Mouse (Mus musculus) myocyte (in vitro differentiated cells): ENCODE measurements at regions not wholly inside any gene's neighbourhood (a gene's known extent, or its start where the extent isn't known, plus 50 kb on each side); places are given as distances from the start of the nearest gene placed in this dataset.

Experiments
- E2F4 ChIP-seq: IDR thresholded peaks from one replicate; pipeline ENCODE4 v1.6.1; 2011; ENCODE audit warnings: mild to moderate bottlenecking, control low read depth, moderate library complexity; ENCODE audit not compliant: insufficient read depth
- MAX ChIP-seq: IDR thresholded peaks from one replicate; pipeline ENCODE4 v1.6.1; 2011; ENCODE audit warnings: low read depth, mild to moderate bottlenecking, control low read depth
- MYOD1 ChIP-seq, 3 experiments: IDR thresholded peaks; one replicate each; pipeline ENCODE4 v1.6.1; 2011; ENCODE audit warnings: control low read depth in 2 of 3, low read depth in 2 of 3, mild to moderate bottlenecking in 2 of 3, moderate library complexity in 1 of 3; ENCODE audit not compliant: insufficient read length in 2 of 3, control insufficient read depth in 1 of 3
- MYOG ChIP-seq, 3 experiments: IDR thresholded peaks; one replicate each; pipeline ENCODE4 v1.6.1; 2011; ENCODE audit warnings: control low read depth in 2 of 3, low read depth in 2 of 3, mild to moderate bottlenecking in 2 of 3; ENCODE audit not compliant: insufficient read length in 2 of 3, control insufficient read depth in 1 of 3, insufficient read depth in 1 of 3
- POLR2A ChIP-seq: IDR thresholded peaks from one replicate; pipeline ENCODE4 v1.6.1; 2011; ENCODE audit warnings: low read depth, mild to moderate bottlenecking, control low read depth, moderate library complexity; ENCODE audit not compliant: insufficient read length
- POLR2AphosphoS2 ChIP-seq: IDR thresholded peaks from one replicate; pipeline ENCODE4 v1.6.1; 2011; ENCODE audit warnings: low read depth, control low read depth; ENCODE audit not compliant: insufficient read length
- SRF ChIP-seq: IDR thresholded peaks from one replicate; pipeline ENCODE4 v1.6.1; 2011; ENCODE audit warnings: low read depth; ENCODE audit not compliant: control insufficient read depth, insufficient read length

GRCm38 (mm10) chr19:26134385-26134784 lies 462.2 kb downstream of the Dmrt2 start:
- TF ChIP-seq SRF, result no peak
- TF ChIP-seq POLR2A, result no peak
- TF ChIP-seq MAX, result no peak
- TF ChIP-seq E2F4, result no peak
- TF ChIP-seq MYOD1 (IDR thresholded peaks at IDR 0.05; ENCODE audit: control insufficient read depth in 1 of 3, insufficient read length in 2 of 3, low read depth in 2 of 3), result no peak
- no peak for TF ChIP-seq MYOG (IDR thresholded peaks at IDR 0.05; ENCODE audit: control insufficient read depth in 1 of 3, insufficient read depth in 1 of 3, insufficient read length in 2 of 3, low read depth in 2 of 3)
- no peak for TF ChIP-seq POLR2AphosphoS2
